Mouse (Mus musculus) lung, adult 2 months (tissue): ENCODE results near the gene Cacna1c.

Source experiments
- CTCF ChIP-seq: fragments of 200-500 bp; IDR thresholded peaks from 2 replicates; pipeline ENCODE4 v1.5.1; 2011; ENCODE audit warnings: mild to moderate bottlenecking, low read length, control low read depth; ENCODE audit not compliant: insufficient read depth
- POLR2A ChIP-seq: fragments of 200-500 bp; IDR thresholded peaks from 2 replicates; pipeline ENCODE4 v1.6.1; 2011; ENCODE audit warnings: low read depth, mild to moderate bottlenecking, control low read depth, low read length, borderline replicate concordance; ENCODE audit errors: extremely low read depth

- TF ChIP-seq POLR2A: no peak
- no peak for TF ChIP-seq CTCF
These were observed 248.9 kb downstream of the Cacna1c start for GRCm38 (mm10) chr6:118947286-118947685.
